Mouse (Mus musculus) hindbrain, embryonic 15.5 days (tissue): Measurements from ENCODE around the gene Zbp1. TPM values are rescaled to one million over a fixed set of nuclear protein-coding genes. Genes with fewer than 3 reads are reported as not detected.

Experiments
- ATAC-seq: fragments of 200-750 bp; cut with Nextera tagmentation; 2 replicates; pipeline ENCODE4 v1.8.0; 2017; ENCODE audit warnings: low read depth, moderate number of reproducible peaks, moderate TSS enrichment; ENCODE audit not compliant: low FRiP score
- H3K27ac ChIP-seq: fragments of 300-500 bp; sonication (generic); replicated peaks from 2 replicates; pipeline ENCODE4 v1.5.1; 2015; ENCODE audit warnings: mild to moderate bottlenecking, inconsistent platforms
- H3K27me3 ChIP-seq: fragments of 300-500 bp; sonication (generic); 2 replicates; pipeline ENCODE4 v1.6.1; 2015; ENCODE audit warnings: control low read depth, inconsistent platforms
- H3K36me3 ChIP-seq: fragments of 300-500 bp; sonication (generic); 2 replicates; pipeline ENCODE4 v1.6.1; 2015; ENCODE audit warnings: control low read depth, inconsistent platforms
- H3K4me1 ChIP-seq: fragments of 300-500 bp; sonication (generic); replicated peaks from 2 replicates; pipeline ENCODE4 v1.6.1; 2015; ENCODE audit warnings: control low read depth, inconsistent platforms
- H3K4me2 ChIP-seq: fragments of 300-500 bp; sonication (generic); 2 replicates; pipeline ENCODE4 v1.6.1; 2015; ENCODE audit warnings: moderate library complexity, mild to moderate bottlenecking, inconsistent platforms
- H3K4me3 ChIP-seq: fragments of 300-500 bp; sonication (generic); 2 replicates; pipeline ENCODE4 v1.5.1; 2015; ENCODE audit warnings: mild to moderate bottlenecking, inconsistent platforms
- H3K9ac ChIP-seq: fragments of 300-500 bp; sonication (generic); 2 replicates; pipeline ENCODE4 v1.6.1; 2015; ENCODE audit warnings: inconsistent platforms
- H3K9me3 ChIP-seq: fragments of 300-500 bp; sonication (generic); 2 replicates; pipeline ENCODE4 v1.6.1; 2016; ENCODE audit warnings: control low read depth, inconsistent platforms
- WGBS: fragments of 180-500 bp; shearing (Covaris S2); methylation state at CpG from one replicate; pipeline ENCODE4 v1.1.7; 2015; 5-methylcytosine and 5-hydroxymethylcytosine counted together
- polyA plus RNA-seq: library from polyadenylated mRNA; unstranded; fragments of >200 nt; fragmentation: Nextera tagmentation; extraction: Ambion mirVana; gene quantifications from 2 replicates; pipeline ENCODE4 v1.2.1, GENCODE M21; 2015

Gene Zbp1
- polyA plus RNA-seq, 1 experiment from 2014 or later, result 0.25 TPM

DNA sequence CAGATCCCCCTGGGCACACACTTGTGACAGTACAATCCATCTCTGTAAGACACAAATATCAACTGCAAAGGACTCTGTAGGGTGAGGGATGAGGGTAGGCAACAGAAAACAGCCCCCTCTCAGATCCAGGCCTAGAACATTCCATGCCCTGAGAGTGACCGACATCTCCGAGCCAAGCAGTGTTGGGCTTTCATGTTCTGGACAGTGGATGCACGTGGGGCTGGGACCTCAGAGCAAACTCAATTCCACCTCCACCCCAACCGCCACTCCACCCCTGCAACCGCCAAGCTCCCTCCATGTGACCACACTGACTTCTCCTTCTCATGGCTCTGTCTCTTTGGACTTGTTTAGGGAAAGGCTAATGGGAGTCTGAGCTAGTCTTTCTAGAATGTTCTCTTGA is 46.8 kb downstream of the Zbp1 start:
- WGBS, result 48% methylated on average over 5 of the region's 5 CpGs
- ATAC-seq, result no peak
- H3K4me3 ChIP-seq, result no peak overlapping the region
- no peaks in the 10 kb centered on the region for H3K9me3 ChIP-seq
- H3K36me3 ChIP-seq, result no peaks in the 10 kb centered on the region
- peaks cover 56% of the 10 kb centered on the region for H3K4me1 ChIP-seq
- H3K27me3 ChIP-seq, result no peaks in the 10 kb centered on the region
- peak overlapping the region; percentile 53 for H3K27ac ChIP-seq
- H3K4me2 ChIP-seq, result peak overlapping the region; percentile 48
- no peak overlapping the region for H3K9ac ChIP-seq

DNA sequence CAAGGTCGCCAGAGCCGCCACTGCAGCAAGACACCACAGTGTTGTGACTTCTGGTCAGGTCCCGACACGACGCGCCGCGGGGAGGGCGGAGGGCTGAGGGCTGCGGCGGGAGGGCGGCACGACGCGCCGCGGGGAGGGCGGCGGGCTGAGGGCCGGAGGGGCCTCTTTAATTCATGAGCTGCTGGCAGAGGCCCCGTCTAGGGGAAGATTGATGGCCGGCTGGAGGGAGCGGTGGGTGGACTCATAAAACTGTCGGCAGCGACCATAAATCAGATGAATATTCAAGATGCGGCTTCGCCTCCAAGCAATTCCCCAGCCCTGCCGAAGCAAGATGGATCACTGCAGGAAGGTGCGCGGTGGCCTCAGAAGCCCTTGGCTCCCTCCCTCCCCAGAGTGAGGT is 47.3 kb downstream of the Zbp1 start:
- Histone ChIP-seq H3K4me3 (no peak overlapping the region), H3K4me1 (peaks cover 56% of the 10 kb centered on the region), H3K36me3 (no peaks in the 10 kb centered on the region), H3K27me3 (no peaks in the 10 kb centered on the region), H3K9ac (no peak overlapping the region), H3K4me2 (peak overlapping the region; percentile 48), H3K9me3 (no peaks in the 10 kb centered on the region), H3K27ac (peak overlapping the region; percentile 53)
- WGBS, result 1% methylated on average over 30 of the region's 30 CpGs
- peak; percentile 6; the same call in 1 of the 2 replicates for ATAC-seq

DNA sequence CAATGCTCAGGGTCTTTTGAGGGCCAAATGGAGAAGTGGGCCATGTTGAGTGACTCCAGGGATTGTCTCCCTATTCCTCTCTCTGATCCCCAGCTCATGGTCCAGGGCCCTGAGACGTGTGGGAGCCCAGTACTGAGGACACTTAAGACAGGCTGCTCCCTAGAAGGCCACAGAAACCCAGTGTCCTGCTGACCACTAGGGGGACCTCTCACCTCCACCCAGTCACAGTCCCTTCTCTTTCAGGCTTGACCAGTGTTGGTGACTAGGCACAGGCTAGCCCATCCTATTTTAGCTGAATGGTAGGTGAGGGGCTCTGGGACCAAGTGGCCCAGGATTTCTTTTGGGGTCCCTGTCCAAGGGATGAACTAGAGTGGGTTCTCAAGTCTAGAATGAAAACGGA is 48.0 kb downstream of the Zbp1 start:
- Histone ChIP-seq H3K4me3 (no peak overlapping the region), H3K27ac (no peak overlapping the region), H3K4me2 (no peak overlapping the region), H3K9ac (no peak overlapping the region), H3K4me1 (peaks cover 56% of the 10 kb centered on the region), H3K36me3 (no peaks in the 10 kb centered on the region), H3K9me3 (no peaks in the 10 kb centered on the region), H3K27me3 (no peaks in the 10 kb centered on the region)
- 46% methylated on average over 2 of the region's 2 CpGs for WGBS
- ATAC-seq, result no peak

DNA sequence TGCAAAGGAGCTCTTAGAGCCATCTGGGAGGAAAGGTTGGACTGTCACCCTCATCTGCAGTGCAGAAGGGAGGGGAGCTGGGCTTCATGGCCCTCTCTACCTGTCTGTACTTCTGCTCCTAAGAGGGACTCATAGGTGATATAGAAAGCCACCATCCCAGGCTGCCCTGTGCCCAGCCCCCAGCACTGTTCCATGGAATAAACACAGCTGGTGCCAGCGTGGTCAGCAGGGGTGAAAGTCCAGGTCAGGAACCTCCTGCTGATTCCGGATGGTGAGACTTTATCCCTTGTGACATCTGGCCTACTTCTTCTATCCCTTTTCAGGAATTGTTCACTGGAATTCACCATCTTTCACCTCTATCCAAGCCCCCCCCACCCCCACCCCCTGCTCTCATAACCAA is 48.6 kb downstream of the Zbp1 start:
- H3K27me3 ChIP-seq, result no peaks in the 10 kb centered on the region
- no peaks in the 10 kb centered on the region for H3K9me3 ChIP-seq
- H3K27ac ChIP-seq, result no peak overlapping the region
- H3K4me3 ChIP-seq, result no peak overlapping the region
- H3K4me2 ChIP-seq, result no peak overlapping the region
- H3K4me1 ChIP-seq, result peaks cover 56% of the 10 kb centered on the region
- ATAC-seq, result no peak
- no peak overlapping the region for H3K9ac ChIP-seq
- 73% methylated on average over 2 of the region's 2 CpGs for WGBS
- no peaks in the 10 kb centered on the region for H3K36me3 ChIP-seq

DNA sequence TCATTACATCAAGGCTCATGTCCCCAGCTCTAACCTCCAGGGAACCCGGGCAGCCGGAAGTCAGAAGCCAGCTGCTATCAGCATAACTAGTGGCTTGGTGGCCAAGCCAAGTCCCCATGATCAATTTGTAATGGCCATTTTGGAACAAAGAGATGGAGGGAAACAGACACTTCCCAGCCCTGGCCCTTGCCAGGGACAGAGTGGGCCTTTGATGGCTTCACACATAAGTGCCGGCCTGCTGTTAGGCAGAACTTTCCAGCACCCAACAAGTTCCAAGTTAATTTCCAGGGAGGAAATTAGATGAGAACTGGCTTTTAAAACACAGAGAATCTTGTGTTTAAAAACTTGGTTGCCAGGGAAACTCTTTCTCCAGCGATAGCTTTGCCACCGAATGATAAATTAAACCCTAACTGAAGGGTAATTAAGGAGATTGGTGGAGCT is 50.3 kb downstream of the Zbp1 start:
- Histone ChIP-seq H3K4me3 (no peak overlapping the region), H3K36me3 (no peaks in the 10 kb centered on the region), H3K9me3 (no peaks in the 10 kb centered on the region), H3K27ac (peak overlapping the region; percentile 30; the same call in 1 of the 2 replicates), H3K4me1 (peaks cover 43% of the 10 kb centered on the region), H3K9ac (no peak overlapping the region), H3K27me3 (no peaks in the 10 kb centered on the region), H3K4me2 (no peak overlapping the region)
- 34% methylated on average over 5 of the region's 5 CpGs for WGBS
- no peak for ATAC-seq

DNA sequence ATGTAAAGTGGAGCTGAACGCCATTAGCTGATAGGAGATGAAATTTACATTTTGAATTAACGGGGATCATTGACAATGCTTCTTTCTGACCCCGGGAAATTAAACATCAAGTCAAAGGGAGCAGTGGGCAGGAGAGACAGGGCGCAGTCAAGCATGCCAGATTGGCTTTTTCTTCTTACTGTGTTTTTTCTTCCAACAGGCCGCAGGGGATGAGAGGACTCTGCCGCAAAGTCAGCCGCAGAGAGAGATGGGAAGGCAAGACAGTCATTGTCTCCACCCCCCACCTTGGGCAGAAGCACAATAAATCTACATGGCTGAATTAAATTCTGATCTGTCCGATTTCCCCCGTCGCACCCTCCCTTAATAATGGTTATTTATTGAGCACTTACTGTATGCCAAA is 53.4 kb downstream of the Zbp1 start:
- Histone ChIP-seq H3K9ac (no peak overlapping the region), H3K27ac (no peak overlapping the region), H3K9me3 (no peaks in the 10 kb centered on the region), H3K4me1 (peaks cover 25% of the 10 kb centered on the region), H3K36me3 (no peaks in the 10 kb centered on the region), H3K4me2 (no peak overlapping the region), H3K27me3 (no peaks in the 10 kb centered on the region), H3K4me3 (no peak overlapping the region)
- WGBS, result 78% methylated on average over 10 of the region's 10 CpGs
- ATAC-seq, result no peak

DNA sequence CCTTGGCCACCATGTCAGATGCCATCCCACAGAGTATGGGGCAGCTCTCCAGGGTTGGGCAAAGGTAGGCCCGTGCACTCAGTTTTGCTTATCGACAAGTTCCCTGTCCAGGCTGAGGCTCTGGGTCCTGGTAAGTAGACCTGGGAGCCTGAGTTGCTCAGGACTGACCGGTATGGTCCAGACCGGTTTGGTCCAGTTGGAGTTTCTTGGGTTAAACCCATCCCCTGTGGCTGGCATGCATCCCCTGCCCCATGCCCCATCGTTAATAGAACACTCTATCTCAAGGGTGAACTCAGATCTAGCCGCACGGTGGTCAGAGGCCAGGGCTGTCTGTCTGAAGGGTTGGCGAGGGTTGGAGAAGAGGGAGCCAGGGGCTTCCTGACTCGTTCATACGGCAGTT is 53.8 kb downstream of the Zbp1 start:
- H3K9me3 ChIP-seq, result no peaks in the 10 kb centered on the region
- no peak overlapping the region for H3K27ac ChIP-seq
- H3K27me3 ChIP-seq, result no peaks in the 10 kb centered on the region
- H3K9ac ChIP-seq, result no peak overlapping the region
- peaks cover 25% of the 10 kb centered on the region for H3K4me1 ChIP-seq
- 84% methylated on average over 10 of the region's 10 CpGs for WGBS
- no peak overlapping the region for H3K4me3 ChIP-seq
- no peak for ATAC-seq
- no peak overlapping the region for H3K4me2 ChIP-seq
- no peaks in the 10 kb centered on the region for H3K36me3 ChIP-seq

DNA sequence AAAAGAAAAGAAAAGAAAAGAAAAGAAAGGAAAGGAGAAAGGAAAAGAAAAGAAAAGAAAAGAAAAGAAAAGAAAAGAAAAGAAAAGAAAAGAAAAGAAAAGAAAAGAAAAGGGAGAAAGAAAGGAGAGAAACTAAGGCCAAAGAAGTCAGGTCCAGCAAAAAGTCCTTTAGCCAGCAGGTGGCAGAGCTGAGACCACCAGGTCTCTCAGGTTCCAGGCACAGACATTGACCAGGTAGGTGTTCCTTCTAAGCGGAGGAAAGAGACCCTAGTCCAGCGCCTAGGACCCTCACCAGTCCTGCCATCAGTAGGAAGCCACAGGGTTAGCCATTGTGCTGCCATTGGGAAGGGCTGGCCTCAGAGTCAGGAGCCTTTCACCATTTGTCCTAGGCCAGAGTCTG is 54.4 kb downstream of the Zbp1 start:
- H3K27me3 ChIP-seq, result no peaks in the 10 kb centered on the region
- no peak overlapping the region for H3K4me3 ChIP-seq
- H3K27ac ChIP-seq, result no peak overlapping the region
- no peak overlapping the region for H3K4me2 ChIP-seq
- no peak for ATAC-seq
- H3K36me3 ChIP-seq, result no peaks in the 10 kb centered on the region
- 33% methylated on average over 2 of the region's 2 CpGs for WGBS
- H3K9me3 ChIP-seq, result no peaks in the 10 kb centered on the region
- peaks cover 28% of the 10 kb centered on the region for H3K4me1 ChIP-seq
- no peak overlapping the region for H3K9ac ChIP-seq

DNA sequence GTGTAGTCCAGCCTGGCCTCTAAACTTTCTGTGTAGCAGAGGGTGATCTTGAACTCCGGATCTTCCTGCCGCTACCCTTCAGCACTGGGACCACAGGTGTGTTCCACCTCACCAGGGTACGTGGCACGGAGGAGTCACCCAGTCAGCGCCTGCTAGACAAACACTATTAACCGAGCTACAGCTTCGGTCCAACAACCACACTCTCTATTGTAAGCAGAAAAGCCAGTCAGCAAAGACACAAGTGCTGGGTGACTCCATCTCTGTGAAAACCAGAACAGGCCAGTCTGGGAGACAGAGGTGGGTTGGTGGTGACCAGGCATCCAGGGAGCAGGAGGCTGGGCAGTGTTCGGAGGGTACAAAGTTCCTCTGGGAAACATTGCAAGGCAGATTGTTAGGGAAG is 55.3 kb downstream of the Zbp1 start:
- Histone ChIP-seq H3K27ac (no peak overlapping the region), H3K4me2 (no peak overlapping the region), H3K4me3 (no peak overlapping the region), H3K9ac (no peak overlapping the region), H3K9me3 (no peaks in the 10 kb centered on the region), H3K4me1 (peaks cover 19% of the 10 kb centered on the region), H3K36me3 (no peaks in the 10 kb centered on the region), H3K27me3 (no peaks in the 10 kb centered on the region)
- no peak for ATAC-seq
- 82% methylated on average over 8 of the region's 8 CpGs for WGBS

DNA sequence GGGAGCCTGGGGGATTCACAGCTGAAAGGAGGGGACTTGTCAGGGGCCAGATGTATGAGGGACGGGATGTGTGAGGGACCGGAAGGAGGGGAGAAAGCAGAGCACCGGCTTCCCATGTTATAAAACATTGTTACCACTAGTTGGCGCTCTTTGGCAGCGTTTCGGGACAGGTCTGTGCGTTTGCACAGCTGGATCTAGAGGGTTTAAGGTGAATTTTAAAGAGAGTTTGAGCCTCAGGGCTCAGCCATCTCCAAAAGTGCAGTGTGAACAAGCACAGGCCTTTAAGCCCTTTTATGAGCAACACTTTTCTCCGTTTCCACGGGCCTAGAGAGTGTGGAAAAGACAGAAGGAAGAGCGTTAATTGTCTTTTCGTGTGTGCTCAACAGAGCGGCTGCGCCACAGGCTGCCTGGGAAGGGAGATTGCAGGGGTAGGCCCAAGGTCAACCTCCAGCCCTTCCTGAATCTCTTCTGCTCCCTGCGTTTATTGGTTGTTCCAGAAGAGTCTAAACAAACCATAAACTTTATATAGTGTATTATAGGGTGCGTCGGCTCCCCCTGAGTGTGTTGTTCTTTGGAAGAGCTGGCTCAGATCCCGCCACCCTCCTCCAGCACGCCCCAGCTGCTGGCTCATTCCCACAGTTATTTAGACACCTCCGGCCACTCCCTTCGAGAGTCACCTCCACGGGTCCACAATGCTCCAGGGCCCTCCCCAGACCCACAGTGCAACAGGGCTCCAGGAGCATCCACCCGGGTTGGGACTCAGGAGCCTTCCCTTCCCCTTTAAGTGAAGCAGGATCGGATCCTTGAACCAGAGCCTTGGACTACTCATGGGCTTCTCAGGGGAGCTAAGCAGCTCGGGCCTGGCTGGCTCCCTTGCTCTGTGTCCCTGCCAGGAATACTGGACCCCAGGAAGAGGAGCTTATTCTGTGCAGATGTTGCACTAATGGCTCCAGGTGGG is 59.1 kb downstream of the Zbp1 start:
- H3K27ac ChIP-seq, result no peak overlapping the region
- H3K9me3 ChIP-seq, result no peaks in the 10 kb centered on the region
- WGBS, result 54% methylated on average over 24 of the region's 24 CpGs
- H3K36me3 ChIP-seq, result no peaks in the 10 kb centered on the region
- H3K4me3 ChIP-seq, result no peak overlapping the region
- peak; percentile 76 for ATAC-seq
- H3K9ac ChIP-seq, result no peak overlapping the region
- peak overlapping the region; percentile 23; the same call in 1 of the 2 replicates for H3K4me2 ChIP-seq
- H3K27me3 ChIP-seq, result no peaks in the 10 kb centered on the region
- H3K4me1 ChIP-seq, result peaks cover 11% of the 10 kb centered on the region

DNA sequence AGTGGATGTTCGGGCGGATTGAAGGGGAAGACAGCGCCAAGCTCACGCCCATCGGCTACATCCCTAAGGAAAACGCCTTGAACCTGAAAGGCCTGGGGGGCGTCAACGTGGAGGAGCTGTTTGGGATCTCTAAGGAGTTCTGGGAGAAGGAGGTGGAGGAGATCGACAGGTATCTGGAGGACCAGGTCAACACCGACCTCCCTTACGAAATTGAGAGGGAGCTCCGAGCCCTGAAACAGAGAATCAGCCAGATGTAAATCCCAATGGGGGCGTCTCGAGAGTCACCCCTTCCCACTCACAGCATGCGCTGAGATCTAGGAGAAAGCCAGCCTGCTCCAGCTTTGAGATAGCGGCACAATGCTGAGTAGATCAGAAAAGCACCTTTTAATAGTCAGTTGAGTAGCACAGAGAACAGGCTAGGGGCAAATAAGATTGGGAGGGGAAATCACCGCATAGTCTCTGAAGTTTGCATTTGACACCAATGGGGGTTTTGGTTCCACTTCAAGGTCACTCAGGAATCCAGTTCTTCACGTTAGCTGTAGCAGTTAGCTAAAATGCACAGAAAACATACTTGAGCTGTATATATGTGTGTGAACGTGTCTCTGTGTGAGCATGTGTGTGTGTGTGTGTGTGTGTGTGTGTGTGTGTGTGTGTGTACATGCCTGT is 60.2 kb downstream of the Zbp1 start:
- no peak overlapping the region for H3K4me2 ChIP-seq
- peaks cover 11% of the 10 kb centered on the region for H3K4me1 ChIP-seq
- no peaks in the 10 kb centered on the region for H3K9me3 ChIP-seq
- no peak overlapping the region for H3K9ac ChIP-seq
- no peaks in the 10 kb centered on the region for H3K27me3 ChIP-seq
- ATAC-seq, result no peak
- H3K36me3 ChIP-seq, result no peaks in the 10 kb centered on the region
- no peak overlapping the region for H3K4me3 ChIP-seq
- 88% methylated on average over 19 of the region's 19 CpGs for WGBS
- no peak overlapping the region for H3K27ac ChIP-seq

DNA sequence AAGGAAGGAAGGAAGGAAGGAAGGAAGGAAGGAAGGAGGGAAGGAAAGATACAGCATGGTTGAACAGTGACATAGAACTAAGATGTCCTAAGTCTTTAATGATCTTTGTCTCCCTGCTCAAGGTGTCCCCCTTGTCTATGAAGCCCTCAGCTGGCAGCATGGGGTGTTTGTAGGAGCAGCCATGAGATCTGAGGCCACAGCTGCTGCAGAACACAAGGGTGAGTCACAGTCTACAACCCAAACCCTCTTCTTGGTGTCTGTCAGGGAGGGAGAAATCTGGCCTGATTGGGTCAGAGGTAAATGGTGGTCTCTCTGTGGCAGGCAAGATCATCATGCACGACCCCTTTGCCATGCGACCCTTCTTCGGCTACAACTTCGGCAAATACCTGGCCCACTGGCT is 60.9 kb downstream of the Zbp1 start:
- Histone ChIP-seq H3K4me3 (no peak overlapping the region), H3K9ac (no peak overlapping the region)
- no peak for ATAC-seq

More for the DNA sequence above, 60.9 kb downstream of the Zbp1 start:
- Histone ChIP-seq H3K4me1 (peaks cover 11% of the 10 kb centered on the region), H3K9me3 (no peaks in the 10 kb centered on the region), H3K36me3 (no peaks in the 10 kb centered on the region), H3K27me3 (no peaks in the 10 kb centered on the region), H3K27ac (no peak overlapping the region), H3K4me2 (no peak overlapping the region)
- WGBS, result 98% methylated on average over 4 of the region's 4 CpGs
